Mouse (Mus musculus) liver, postnatal 0 days (tissue): ENCODE data around the gene Ttll11.

Source experiments
- CTCF ChIP-seq: sonication (generic); IDR thresholded peaks from 2 replicates; pipeline ENCODE4 v1.5.1; 2016; ENCODE audit warnings: antibody characterized with exemption, low read depth
- EP300 ChIP-seq: IDR thresholded peaks from 2 replicates; pipeline ENCODE4 v1.6.1; 2016; ENCODE audit warnings: antibody characterized with exemption, low read depth, mild to moderate bottlenecking

DNA sequence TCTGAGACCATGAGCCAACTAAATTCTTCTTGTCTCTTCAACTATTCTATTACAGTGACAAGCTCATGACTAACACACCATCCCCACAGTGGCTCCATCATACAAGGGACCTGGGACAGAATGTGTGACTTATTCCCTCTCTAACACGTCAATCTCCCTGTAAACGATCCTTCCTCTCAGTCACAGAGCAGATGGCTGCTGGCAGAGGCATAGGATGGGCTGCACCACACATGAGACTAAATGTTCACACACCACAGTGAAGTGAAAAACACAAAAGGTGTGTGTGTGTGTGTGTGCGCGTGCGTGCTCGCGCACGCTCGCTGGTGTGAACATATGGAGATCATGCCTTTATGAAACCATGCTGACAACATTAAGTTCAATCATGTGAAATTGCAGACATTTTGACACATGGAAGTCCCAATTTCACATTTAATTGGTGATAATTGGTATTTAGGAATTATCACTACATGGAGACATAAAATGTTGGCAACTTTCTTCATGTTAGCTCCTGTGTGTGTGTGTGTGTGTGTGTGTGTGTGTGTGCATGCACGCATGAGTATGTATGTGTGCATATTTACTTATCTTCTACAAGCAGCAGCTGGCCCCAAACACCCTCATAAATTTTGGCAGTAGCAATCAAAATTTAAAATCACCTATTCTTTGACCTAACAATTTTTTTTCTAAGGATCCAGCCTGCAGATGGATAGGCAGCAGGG is 145.4 kb downstream of the Ttll11 start:
- no peak for TF ChIP-seq EP300
- no peak for TF ChIP-seq CTCF
